ENCODE assay signal across 29 mouse cellular contexts in the genomic region with DNA sequence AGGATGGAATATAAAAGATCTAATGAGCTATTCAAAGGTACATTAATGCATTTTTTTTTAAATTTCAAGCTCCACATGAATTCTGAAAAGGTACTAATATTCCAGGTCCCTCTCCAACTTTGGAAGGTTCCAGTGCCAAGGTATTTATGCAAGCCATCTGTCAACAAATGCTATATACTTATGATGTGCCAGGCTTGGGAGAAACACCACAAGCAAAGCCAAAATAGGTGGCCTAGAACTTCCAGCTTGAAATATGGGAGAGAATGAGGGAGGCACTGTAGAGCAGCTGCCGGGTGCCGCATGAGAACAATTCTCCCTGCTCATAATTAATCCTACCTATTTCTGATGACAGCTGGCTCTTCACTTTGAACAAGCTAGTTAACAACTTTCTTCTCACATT.
DNase-seq lines count a peak whose midpoint lies in the region; ATAC-seq lines count a peak whose summit lies in the region.
"Had no signal": no experiment of that assay in that cellular context is flagged by ENCODE, and none has a peak within 500 bp of the region (broad histone marks: within the 10 kb centered on the region; RNA-seq: fewer than 3 reads in every experiment).

No protein-coding gene starts in this region.

- peaks cover 3% of the 10 kb centered on the region; the same call in 1 of the 2 replicates for H3K4me1 ChIP-seq in forebrain, embryonic 16.5 days (replicated peaks; ENCODE audit: control insufficient read depth, insufficient read depth, low read length)
- peaks cover 3% of the 10 kb centered on the region; the same call in 1 of the 2 replicates for H3K4me1 ChIP-seq in forebrain, embryonic 15.5 days
- H3K4me1 ChIP-seq: embryonic facial prominence, embryonic 15.5 days; heart, embryonic 13.5 days; intestine, embryonic 15.5 days had no signal

- H3K9me3 ChIP-seq in forebrain, embryonic 16.5 days (ENCODE audit: control insufficient read depth, low read length), result no peaks in the 10 kb centered on the region
- no peaks in the 10 kb centered on the region for H3K9me3 ChIP-seq in forebrain, embryonic 15.5 days
- H3K9me3 ChIP-seq: embryonic facial prominence, embryonic 10.5 days; embryonic facial prominence, embryonic 15.5 days; heart, embryonic 13.5 days; hindbrain, embryonic 10.5 days; intestine, embryonic 15.5 days had no signal

- ATAC-seq in forebrain, embryonic 16.5 days, result peak; percentile 55; the same call in 1 of the 2 replicates
- no peak for ATAC-seq in forebrain, embryonic 15.5 days (replicated peaks)
- ATAC-seq: hindbrain, embryonic 16.5 days; intestine, embryonic 15.5 days; Patski had no signal

- H3K4me2 ChIP-seq in forebrain, embryonic 16.5 days (ENCODE audit: low read length), result no peak overlapping the region
- no peak overlapping the region for H3K4me2 ChIP-seq in forebrain, embryonic 15.5 days (replicated peaks)
- H3K4me2 ChIP-seq: embryonic facial prominence, embryonic 15.5 days; heart, embryonic 13.5 days; intestine, embryonic 15.5 days; midbrain, embryonic 11.5 days had no signal

- H3K9ac ChIP-seq in forebrain, embryonic 16.5 days (replicated peaks; ENCODE audit: low read depth, low read length), result no peak overlapping the region
- no peak overlapping the region for H3K9ac ChIP-seq in forebrain, embryonic 15.5 days (replicated peaks)
- H3K9ac ChIP-seq: embryonic facial prominence, embryonic 15.5 days; heart, embryonic 13.5 days; intestine, embryonic 15.5 days; liver, embryonic 14.5 days had no signal

- H3K27me3 ChIP-seq in forebrain, embryonic 16.5 days (replicated peaks; ENCODE audit: control insufficient read depth, insufficient read depth, low read length), result no peaks in the 10 kb centered on the region
- H3K27me3 ChIP-seq in forebrain, embryonic 15.5 days, result no peaks in the 10 kb centered on the region
- H3K27me3 ChIP-seq: embryonic facial prominence, embryonic 15.5 days; heart, embryonic 13.5 days; intestine, embryonic 15.5 days; Patski had no signal

- peak; percentile 79 for DNase-seq in brain, adult 2 months (ENCODE audit: low read depth, low spot score)
- peak; percentile 27 for DNase-seq in cerebellum, adult 11-12 months
- peak; percentile 50 for DNase-seq in cerebellum, adult 9-11 months
- no peak for DNase-seq in embryo, embryonic 10 days (ENCODE audit: low spot score)
- no peak for DNase-seq in left cerebral cortex, adult 9 months (ENCODE audit: low spot score in 2 of 2)
- DNase-seq in ovary, postnatal 10 days (ENCODE audit: low spot score), result no peak
- DNase-seq: adrenal gland, postnatal 10 days; gastrocnemius, postnatal 10 days; heart, postnatal 10 days; kidney, adult 2 months; kidney, postnatal 36 days; layer of hippocampus, postnatal 36 days; liver; lung, adult 2 months; spleen, adult 18-20 months; thymus, adult 18-20 months; thymus, postnatal 25 days had no signal

- H3K36me3 ChIP-seq in forebrain, embryonic 16.5 days (ENCODE audit: control insufficient read depth, insufficient read depth), result no peaks in the 10 kb centered on the region
- no peaks in the 10 kb centered on the region for H3K36me3 ChIP-seq in forebrain, embryonic 15.5 days
- H3K36me3 ChIP-seq: embryonic facial prominence, embryonic 10.5 days; embryonic facial prominence, embryonic 15.5 days; heart, embryonic 13.5 days; hindbrain, embryonic 10.5 days; intestine, embryonic 15.5 days had no signal

- WGBS in forebrain, embryonic 16.5 days, result 46% methylated on average over 2 of the region's 2 CpGs
- WGBS in forebrain, embryonic 15.5 days, result 46% methylated on average over 2 of the region's 2 CpGs

- no peak overlapping the region for H3K4me3 ChIP-seq in forebrain, embryonic 16.5 days (replicated peaks; ENCODE audit: low read length)
- no peak overlapping the region for H3K4me3 ChIP-seq in forebrain, embryonic 15.5 days
- H3K4me3 ChIP-seq: embryonic facial prominence, embryonic 10.5 days; embryonic facial prominence, embryonic 15.5 days; heart, embryonic 13.5 days; hindbrain, embryonic 10.5 days; intestine, embryonic 15.5 days had no signal

- H3K27ac ChIP-seq in forebrain, embryonic 16.5 days (ENCODE audit: low read length), result no peak overlapping the region
- H3K27ac ChIP-seq in forebrain, embryonic 15.5 days (replicated peaks), result no peak overlapping the region
- H3K27ac ChIP-seq: embryonic facial prominence, embryonic 10.5 days; embryonic facial prominence, embryonic 15.5 days; heart, embryonic 13.5 days; hindbrain, embryonic 10.5 days; intestine, embryonic 15.5 days; liver, embryonic 14.5 days; stomach, postnatal 0 days had no signal

Comparison
In these comparisons a context has a peak if more than half of its experiments do, and no peak if none do; other contexts are left out.
1. DNase-seq: peak in brain, adult 2 months (single experiment), cerebellum, adult 11-12 months (single experiment) and cerebellum, adult 9-11 months (single experiment); none in embryo, embryonic 10 days (single experiment), left cerebral cortex, adult 9 months (0 of 2) and ovary, postnatal 10 days (single experiment).